Mouse (Mus musculus) kidney, embryonic 16.5 days (tissue): ENCODE measurements around the gene H2-Q2. TPM values are rescaled to one million over a fixed set of nuclear protein-coding genes. Genes with fewer than 3 reads are reported as not detected.

Experiments used
- polyA plus RNA-seq: library from polyadenylated mRNA; unstranded; fragments of >200 nt; fragmentation: Nextera tagmentation; extraction: Ambion mirVana; gene quantifications from 2 replicates; pipeline ENCODE4 v1.2.1, GENCODE M21; 2015

Gene H2-Q2
- polyA plus RNA-seq, 1 experiment from 2014 or later: 0.42 TPM

Other genes starting within 250 kb of the H2-Q2 start
- not detected in 2 replicates for gene Ly6g5c, start 234.0 kb upstream of the H2-Q2 start, polyA plus RNA-seq
- 0.89 and 1.5 TPM in 2 replicates for gene Ly6g5b, start 226.8 kb upstream of the H2-Q2 start, polyA plus RNA-seq
- gene Gpank1, start 220.8 kb upstream of the H2-Q2 start, polyA plus RNA-seq: 22.3 and 23.7 TPM in 2 replicates
- 293 and 308 TPM in 2 replicates for gene Csnk2b, start 220.2 kb upstream of the H2-Q2 start, polyA plus RNA-seq
- 8.5 and 12.0 TPM in 2 replicates for gene D17H6S53E, start 215.9 kb upstream of the H2-Q2 start, polyA plus RNA-seq
- gene Apom, start 210.2 kb upstream of the H2-Q2 start, polyA plus RNA-seq: 22.2 and 27.5 TPM in 2 replicates
- gene Bag6, start 207.1 kb upstream of the H2-Q2 start, polyA plus RNA-seq: 56.4 TPM in 2 replicates
- 166 and 215 TPM in 2 replicates for gene Prrc2a, start 177.3 kb upstream of the H2-Q2 start, polyA plus RNA-seq
- 8.3 and 9.2 TPM in 2 replicates for gene Aif1, start 166.2 kb upstream of the H2-Q2 start, polyA plus RNA-seq
- gene Lst1, start 153.8 kb upstream of the H2-Q2 start, polyA plus RNA-seq: 10.7 and 12.8 TPM in 2 replicates
- gene Ltb, start 147.8 kb upstream of the H2-Q2 start, polyA plus RNA-seq: 0.66 and 1.2 TPM in 2 replicates
- 0.15 and 0.28 TPM in 2 replicates for gene Tnf, start 140.2 kb upstream of the H2-Q2 start, polyA plus RNA-seq
- 0.13 TPM in 1 of 2 replicates, not detected in the other for gene Lta, start 136.9 kb upstream of the H2-Q2 start, polyA plus RNA-seq
- gene Gm16181, start 121.4 kb upstream of the H2-Q2 start, polyA plus RNA-seq: 0.56 and 0.62 TPM in 2 replicates
- gene Atp6v1g2, start 108.6 kb upstream of the H2-Q2 start, polyA plus RNA-seq: 5.8 and 8.5 TPM in 2 replicates
- gene Nfkbil1, start 106.5 kb upstream of the H2-Q2 start, polyA plus RNA-seq: 11.6 TPM in 2 replicates
- 553 and 556 TPM in 2 replicates for gene Ddx39b, start 100.5 kb upstream of the H2-Q2 start, polyA plus RNA-seq
- gene H2-D1, start 79.5 kb upstream of the H2-Q2 start, polyA plus RNA-seq: 73.6 and 87.2 TPM in 2 replicates
- not detected in 2 replicates for gene H2-Q1, start 21.8 kb upstream of the H2-Q2 start, polyA plus RNA-seq
- 4.3 and 4.4 TPM in 2 replicates for gene H2-Q4, start 37.4 kb downstream of the H2-Q2 start, polyA plus RNA-seq
- 4.4 and 5.7 TPM in 2 replicates for gene H2-Q6, start 82.6 kb downstream of the H2-Q2 start, polyA plus RNA-seq
- gene H2-Q7, start 96.9 kb downstream of the H2-Q2 start, polyA plus RNA-seq: 13.7 and 15.2 TPM in 2 replicates
- 1.4 and 1.6 TPM in 2 replicates for gene H2-Q10, start 127.8 kb downstream of the H2-Q2 start, polyA plus RNA-seq
- gene Pou5f1, start 163.8 kb downstream of the H2-Q2 start, polyA plus RNA-seq: 0.19 TPM in 1 of 2 replicates, not detected in the other
- 72.9 and 77.2 TPM in 2 replicates for gene Tcf19, start 174.6 kb downstream of the H2-Q2 start, polyA plus RNA-seq
- 17.3 and 20.5 TPM in 2 replicates for gene Cchcr1, start 174.9 kb downstream of the H2-Q2 start, polyA plus RNA-seq
- 1.5 TPM in 2 replicates for gene Psors1c2, start 191.0 kb downstream of the H2-Q2 start, polyA plus RNA-seq
- gene Cdsn, start 209.9 kb downstream of the H2-Q2 start, polyA plus RNA-seq: 0.20 TPM in 1 of 2 replicates, not detected in the other
- gene 2300002M23Rik, start 225.2 kb downstream of the H2-Q2 start, polyA plus RNA-seq: not detected in 2 replicates